Mouse (Mus musculus) inflammation-experienced regulatory T-cells, adult 16 weeks (primary cell): ENCODE results near the gene Ly86. TPM values are rescaled to one million over a fixed set of nuclear protein-coding genes. Genes with fewer than 3 reads are reported as not detected.

Experiments
- polyA plus RNA-seq: library from polyadenylated mRNA; unstranded; fragments of 100-300 nt; shearing (Covaris generic); gene quantifications from one replicate; pipeline ENCODE4 v1.2.1, GENCODE M21; 2017

Gene Ly86
- 3.3 TPM for polyA plus RNA-seq

DNA sequence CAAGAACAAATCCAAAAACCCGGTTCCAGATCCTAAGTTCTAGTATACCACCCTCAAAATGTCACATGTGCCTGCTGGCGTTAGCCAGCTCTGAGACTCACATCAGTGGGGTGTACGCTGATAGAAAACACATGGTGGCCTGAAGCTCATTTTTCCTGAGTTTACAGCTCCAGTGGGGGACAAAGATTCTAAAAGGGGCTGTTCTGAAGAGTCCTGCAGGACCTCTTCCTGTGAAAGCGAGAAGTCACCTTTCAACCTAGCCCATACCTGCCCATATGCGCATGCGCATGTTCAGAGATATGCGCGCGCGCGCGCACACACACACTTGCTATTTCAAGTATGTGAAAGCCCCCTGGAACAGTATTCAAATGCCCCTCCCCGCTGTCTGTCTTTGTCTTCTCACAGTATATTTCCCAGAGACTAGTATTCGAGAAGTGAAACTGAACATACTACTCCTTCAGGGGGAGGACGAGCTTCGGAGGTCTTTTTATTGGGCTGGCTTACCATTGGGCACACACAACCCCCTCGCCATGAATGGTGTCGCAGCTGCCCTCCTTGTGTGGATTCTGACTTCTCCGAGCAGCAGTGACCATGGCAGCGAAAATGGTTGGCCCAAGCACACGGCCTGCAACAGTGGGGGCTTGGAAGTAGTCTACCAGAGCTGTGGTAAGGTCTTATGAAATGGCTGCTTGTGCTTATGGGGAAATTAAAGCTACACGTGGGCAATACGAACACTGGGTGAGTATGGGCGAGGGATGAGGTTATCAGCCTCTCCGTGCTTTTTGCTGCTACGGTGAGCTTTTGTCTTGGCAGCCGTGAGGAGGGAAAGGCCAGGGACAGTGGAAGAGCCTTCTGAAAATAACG, at the start of gene Ly86:
Gene Ly86, plus strand, starts transcription at position 300 of the 864 bp plus-strand sequence.

